Mouse (Mus musculus): ENCODE data around the gene Spef2. TPM values are rescaled to one million over a fixed set of nuclear protein-coding genes. Genes with fewer than 3 reads are reported as not detected.

Gene Spef2
- polyA plus RNA-seq, 2 experiments: 0.14 TPM; not detected in 1

DNA sequence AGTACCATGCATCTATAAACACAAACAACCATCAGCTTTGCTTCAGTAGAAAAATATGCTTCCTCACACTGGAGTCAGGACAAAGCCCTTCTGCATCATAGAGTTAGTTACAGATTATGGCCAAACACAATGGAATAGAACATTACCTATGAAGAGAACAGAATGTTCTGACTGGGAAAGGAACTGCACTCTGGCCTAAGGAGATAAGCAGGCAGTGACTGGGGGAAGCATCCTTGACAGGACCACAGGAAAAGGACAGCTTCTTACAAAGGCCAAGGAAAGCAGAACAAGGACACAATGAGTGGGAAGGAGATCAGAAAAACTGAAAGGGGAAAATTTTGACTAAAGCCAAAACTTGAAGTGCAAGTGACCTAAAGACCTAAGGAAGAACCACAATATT lies 56.9 kb downstream of the Spef2 start:
- H3K4me3 ChIP-seq (replicated peaks; ENCODE audit: low read length): no peak overlapping the region
- DNase-seq (ENCODE audit: low spot score) (no peak), ATAC-seq (ENCODE audit: low FRiP score, low read depth) (no peak)
- H3K36me3 ChIP-seq (ENCODE audit: control insufficient read depth, insufficient read depth, low read length): no peaks in the 10 kb centered on the region
- TF ChIP-seq POLR2A (IDR thresholded peaks at IDR 0.05; ENCODE audit: borderline replicate concordance, extremely low read depth, insufficient read depth, insufficient read length): no peak
- H3K9me3 ChIP-seq (ENCODE audit: control insufficient read depth, low read length): no peaks in the 10 kb centered on the region
- no peak overlapping the region for H3K27ac ChIP-seq (replicated peaks; ENCODE audit: low read depth, low read length)
- no peak overlapping the region for H3K9ac ChIP-seq (ENCODE audit: low read depth, low read length, severe bottlenecking)
- no peaks in the 10 kb centered on the region for H3K4me1 ChIP-seq (ENCODE audit: control insufficient read depth, insufficient read depth, low read length)
- H3K4me2 ChIP-seq (replicated peaks; ENCODE audit: low read depth, low read length, severe bottlenecking): no peak overlapping the region
- H3K27me3 ChIP-seq (ENCODE audit: control insufficient read depth, insufficient read depth, low read length): no peaks in the 10 kb centered on the region

DNA sequence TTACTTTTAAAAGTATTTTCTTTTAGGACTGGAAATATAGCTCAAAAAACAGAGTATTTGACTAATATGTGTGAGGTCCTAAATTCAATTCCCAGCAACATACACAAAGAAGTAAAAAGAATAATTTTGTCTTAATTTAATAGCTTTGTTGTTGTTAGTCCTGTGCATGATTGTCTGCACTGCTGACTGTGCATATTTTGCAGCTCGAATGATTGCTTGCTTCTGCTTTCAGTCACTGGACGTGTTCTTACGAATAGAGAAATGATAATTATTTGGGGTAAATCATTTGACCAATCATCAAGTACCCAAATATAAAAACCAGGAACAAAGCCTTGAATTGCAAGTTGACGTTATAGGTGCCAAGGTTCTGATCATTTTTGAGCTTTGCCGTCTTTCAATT lies 57.8 kb downstream of the Spef2 start:
- Histone ChIP-seq H3K4me2 (replicated peaks; ENCODE audit: low read depth, low read length, severe bottlenecking) (no peak overlapping the region), H3K27me3 (ENCODE audit: control insufficient read depth, insufficient read depth, low read length) (no peaks in the 10 kb centered on the region), H3K4me3 (replicated peaks; ENCODE audit: low read length) (no peak overlapping the region), H3K36me3 (ENCODE audit: control insufficient read depth, insufficient read depth, low read length) (no peaks in the 10 kb centered on the region), H3K4me1 (ENCODE audit: control insufficient read depth, insufficient read depth, low read length) (no peaks in the 10 kb centered on the region), H3K9me3 (ENCODE audit: control insufficient read depth, low read length) (no peaks in the 10 kb centered on the region), H3K27ac (replicated peaks; ENCODE audit: low read depth, low read length) (no peak overlapping the region), H3K9ac (ENCODE audit: low read depth, low read length, severe bottlenecking) (no peak overlapping the region)
- no peak for DNase-seq (ENCODE audit: low spot score)
- WGBS: 90% methylated on average over 5 of the region's 5 CpGs
- no peak for ATAC-seq (ENCODE audit: low FRiP score, low read depth)
- TF ChIP-seq POLR2A (IDR thresholded peaks at IDR 0.05; ENCODE audit: borderline replicate concordance, extremely low read depth, insufficient read depth, insufficient read length): no peak

DNA sequence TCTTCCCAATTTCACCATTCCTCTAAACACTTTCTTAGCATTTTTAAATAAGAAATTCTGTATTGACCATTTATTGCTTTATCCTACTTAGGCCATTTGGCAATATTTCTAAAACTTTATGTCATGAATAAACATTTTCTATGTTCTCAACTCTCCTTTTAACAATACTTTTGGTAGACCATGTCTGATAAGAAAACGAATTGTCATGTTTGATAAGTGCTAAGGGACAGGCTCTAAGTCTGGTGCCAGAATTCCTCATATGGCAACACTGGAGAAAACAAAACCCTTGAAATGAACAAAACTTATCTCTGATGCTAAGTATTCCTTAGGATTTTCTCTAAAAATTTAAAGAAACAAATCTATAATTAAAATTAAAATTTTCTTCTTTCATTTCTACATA lies 58.2 kb downstream of the Spef2 start:
- Histone ChIP-seq H3K4me1 (ENCODE audit: control insufficient read depth, insufficient read depth, low read length) (no peaks in the 10 kb centered on the region), H3K4me3 (replicated peaks; ENCODE audit: low read length) (no peak overlapping the region), H3K27ac (replicated peaks; ENCODE audit: low read depth, low read length) (no peak overlapping the region), H3K9ac (ENCODE audit: low read depth, low read length, severe bottlenecking) (no peak overlapping the region), H3K4me2 (replicated peaks; ENCODE audit: low read depth, low read length, severe bottlenecking) (no peak overlapping the region), H3K27me3 (ENCODE audit: control insufficient read depth, insufficient read depth, low read length) (no peaks in the 10 kb centered on the region), H3K36me3 (ENCODE audit: control insufficient read depth, insufficient read depth, low read length) (no peaks in the 10 kb centered on the region), H3K9me3 (ENCODE audit: control insufficient read depth, low read length) (no peaks in the 10 kb centered on the region)
- DNase-seq (ENCODE audit: low spot score) (no peak), ATAC-seq (ENCODE audit: low FRiP score, low read depth) (no peak)
- no peak for TF ChIP-seq POLR2A (IDR thresholded peaks at IDR 0.05; ENCODE audit: borderline replicate concordance, extremely low read depth, insufficient read depth, insufficient read length)
- WGBS: 67% methylated on average over 1 of the region's 1 CpGs

DNA sequence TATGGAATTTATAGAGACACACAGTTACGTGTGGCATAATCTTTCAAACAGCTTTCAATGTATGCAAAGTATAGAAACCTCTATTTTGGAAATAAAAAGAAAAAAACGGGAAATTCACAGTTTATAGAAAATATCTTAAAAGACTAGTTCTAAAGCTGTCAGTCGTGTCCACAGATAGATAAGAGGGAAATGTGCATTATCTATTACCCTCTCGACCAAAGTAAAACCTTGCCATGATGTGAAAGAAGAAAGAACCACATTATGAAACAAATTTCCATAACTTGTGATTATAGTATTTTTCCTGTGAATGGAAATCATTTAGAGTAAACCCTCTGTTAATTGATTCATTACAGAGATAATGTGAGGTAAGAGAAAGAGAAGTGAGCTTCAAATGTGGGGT lies 65.2 kb downstream of the Spef2 start:
- 79% methylated on average over 4 of the region's 4 CpGs for WGBS
- Histone ChIP-seq H3K4me2 (replicated peaks; ENCODE audit: low read depth, low read length, severe bottlenecking) (no peak overlapping the region), H3K4me1 (ENCODE audit: control insufficient read depth, insufficient read depth, low read length) (no peaks in the 10 kb centered on the region), H3K36me3 (ENCODE audit: control insufficient read depth, insufficient read depth, low read length) (no peaks in the 10 kb centered on the region), H3K27ac (replicated peaks; ENCODE audit: low read depth, low read length) (no peak overlapping the region), H3K9me3 (ENCODE audit: control insufficient read depth, low read length) (no peaks in the 10 kb centered on the region), H3K4me3 (replicated peaks; ENCODE audit: low read length) (no peak overlapping the region), H3K9ac (ENCODE audit: low read depth, low read length, severe bottlenecking) (no peak overlapping the region), H3K27me3 (ENCODE audit: control insufficient read depth, insufficient read depth, low read length) (no peaks in the 10 kb centered on the region)
- no peak for ATAC-seq (ENCODE audit: low FRiP score, low read depth)
- DNase-seq (ENCODE audit: low spot score): no peak
- TF ChIP-seq POLR2A (IDR thresholded peaks at IDR 0.05; ENCODE audit: borderline replicate concordance, extremely low read depth, insufficient read depth, insufficient read length): no peak

- no peak overlapping the region for H3K4me2 ChIP-seq (replicated peaks; ENCODE audit: low read depth, low read length, severe bottlenecking)
- no peak overlapping the region for H3K27ac ChIP-seq (replicated peaks; ENCODE audit: low read depth, low read length)
- no peak for TF ChIP-seq POLR2A (IDR thresholded peaks at IDR 0.05; ENCODE audit: borderline replicate concordance, extremely low read depth, insufficient read depth, insufficient read length)
- no peaks in the 10 kb centered on the region for H3K27me3 ChIP-seq (ENCODE audit: control insufficient read depth, insufficient read depth, low read length)
- 66% methylated on average over 9 of the region's 9 CpGs for WGBS
- no peak overlapping the region for H3K4me3 ChIP-seq (replicated peaks; ENCODE audit: low read length)
- no peaks in the 10 kb centered on the region for H3K36me3 ChIP-seq (ENCODE audit: control insufficient read depth, insufficient read depth, low read length)
- H3K4me1 ChIP-seq (ENCODE audit: control insufficient read depth, insufficient read depth, low read length): no peaks in the 10 kb centered on the region
- DNase-seq (ENCODE audit: low spot score): no peak
- no peak for ATAC-seq (ENCODE audit: low FRiP score, low read depth)
- no peaks in the 10 kb centered on the region for H3K9me3 ChIP-seq (ENCODE audit: control insufficient read depth, low read length)
- no peak overlapping the region for H3K9ac ChIP-seq (ENCODE audit: low read depth, low read length, severe bottlenecking)
Observed at GRCm38 (mm10) chr15:9677343-9678036, 71.2 kb downstream of the Spef2 start.
